Mouse (Mus musculus) gonadal fat pad, adult 2 months (tissue): ENCODE data around the gene A330070K13Rik. TPM values are rescaled to one million over a fixed set of nuclear protein-coding genes. Genes with fewer than 3 reads are reported as not detected.

ENCODE experiments used
- DNase-seq: peaks from one replicate; pipeline ENCODE4 v3.0.0-alpha.2; 2012; ENCODE audit warnings: low read depth
- polyA plus RNA-seq: library from polyadenylated mRNA; depleted of rRNA; stranded (reverse); fragments of >200 nt; gene quantifications from 2 replicates; pipeline ENCODE4 v1.2.3, GENCODE M21; 2012; rRNA removed

The A330070K13Rik gene
- polyA plus RNA-seq, 1 experiment, result not detected

DNA sequence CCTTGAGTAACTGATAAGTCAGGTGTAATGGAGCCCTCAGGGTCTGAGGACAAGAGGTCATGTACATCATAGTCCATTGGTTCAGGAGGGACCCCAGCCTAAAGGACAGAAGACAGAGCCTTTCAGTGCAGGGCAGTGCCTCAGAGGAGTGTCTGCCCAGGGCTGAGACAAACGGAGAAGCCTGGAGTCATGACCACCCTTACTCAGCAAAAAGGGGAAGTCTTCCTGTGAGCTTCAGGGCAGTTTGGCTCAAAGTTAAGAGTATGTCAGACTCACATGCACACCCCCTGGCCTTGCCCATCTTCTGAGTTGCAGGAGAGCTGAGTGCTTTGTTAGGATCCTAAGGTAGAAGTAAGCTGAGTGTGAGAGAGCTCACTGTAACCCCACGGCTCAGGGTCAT is 54.5 kb downstream of the A330070K13Rik start:
- DNase-seq, result no peak

Other genes starting within 250 kb of the A330070K13Rik start
- 8.4 and 9.7 TPM in 2 replicates for gene Kctd7, start 239.8 kb downstream of the A330070K13Rik start, polyA plus RNA-seq
- 18.8 and 23.7 TPM in 2 replicates for gene Rabgef1, start 212.8 kb downstream of the A330070K13Rik start, polyA plus RNA-seq
- 39.7 and 55.6 TPM in 2 replicates for gene Tmem248, start 167.6 kb downstream of the A330070K13Rik start, polyA plus RNA-seq
- gene Sbds, start 129.1 kb downstream of the A330070K13Rik start, polyA plus RNA-seq, result 37.0 and 37.5 TPM in 2 replicates
- gene Tyw1, start 129.0 kb downstream of the A330070K13Rik start, polyA plus RNA-seq, result 13.8 and 15.7 TPM in 2 replicates
- gene Caln1, start 15.2 kb downstream of the A330070K13Rik start, polyA plus RNA-seq, result 0.12 and 0.36 TPM in 2 replicates